Mouse (Mus musculus): ENCODE measurements around the gene Galnt6. TPM values are rescaled to one million over a fixed set of nuclear protein-coding genes. Genes with fewer than 3 reads are reported as not detected.

Galnt6 gene
- polyA plus RNA-seq, 1 experiment from 2014 or later: 0.11 TPM

DNA sequence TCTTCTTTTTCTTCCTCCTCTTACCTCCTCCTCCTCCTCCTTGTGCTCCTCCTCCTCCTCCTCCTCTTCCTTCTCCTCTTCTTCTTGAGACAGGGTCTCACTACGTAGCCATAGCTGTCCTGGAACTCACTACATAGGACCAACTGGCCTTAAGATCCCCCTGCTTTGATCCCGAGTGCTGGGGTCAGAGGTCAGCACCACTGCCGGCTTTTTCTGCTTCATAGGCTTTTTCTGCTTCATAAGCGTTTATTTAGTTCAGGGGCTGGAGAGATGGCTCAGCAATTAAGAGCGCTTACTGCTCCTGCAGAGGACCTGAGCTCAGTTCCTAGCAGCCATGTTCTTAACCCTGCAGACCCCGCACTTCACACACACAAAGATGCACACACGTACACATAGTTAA lies 47.4 kb downstream of the Galnt6 start:
- Histone ChIP-seq H3K9ac (ENCODE audit: low read depth, low read length) (no peak overlapping the region), H3K4me3 (ENCODE audit: low read depth, low read length) (no peak overlapping the region), H3K9me3 (replicated peaks; ENCODE audit: control insufficient read depth, low read length) (no peaks in the 10 kb centered on the region), H3K36me3 (ENCODE audit: control insufficient read depth, insufficient read depth, low read length) (no peaks in the 10 kb centered on the region), H3K4me2 (no peak overlapping the region), H3K27me3 (ENCODE audit: control insufficient read depth, insufficient read depth, low read length) (0 out of 2 replicates have a peak, but pooled peaks cover 4% of the 10 kb centered on the region), H3K27ac (ENCODE audit: low read depth, low read length) (no peak overlapping the region), H3K4me1 (ENCODE audit: control insufficient read depth, insufficient read depth, low read length) (no peaks in the 10 kb centered on the region)
- no peak for ATAC-seq (replicated peaks; ENCODE audit: insufficient number of reproducible peaks, low FRiP score, low TSS enrichment)
- 51% methylated on average over 7 of the region's 7 CpGs for WGBS (ENCODE audit: insufficient replicate concordance)

DNA sequence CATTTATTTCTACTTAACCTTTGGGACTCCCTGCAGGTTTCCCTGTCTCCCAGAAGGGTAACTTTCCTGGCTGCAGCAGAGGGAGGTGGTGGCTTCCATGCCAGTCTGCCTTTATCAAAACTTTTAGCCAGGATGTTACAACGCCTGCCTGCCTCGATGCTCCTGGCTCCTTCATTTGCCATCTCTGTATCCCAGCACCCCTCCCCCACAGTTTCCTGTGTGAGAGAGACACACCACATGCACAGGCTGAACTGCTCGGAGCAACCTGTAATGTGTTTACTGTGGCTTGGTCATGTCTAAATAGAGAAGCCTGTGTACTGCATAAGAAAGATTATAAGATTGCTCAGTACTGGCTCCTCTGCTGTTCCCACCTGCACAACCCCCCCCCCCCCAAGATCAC lies 48.8 kb downstream of the Galnt6 start:
- Histone ChIP-seq H3K27ac (ENCODE audit: low read depth, low read length) (no peak overlapping the region), H3K9ac (ENCODE audit: low read depth, low read length) (no peak overlapping the region), H3K36me3 (ENCODE audit: control insufficient read depth, insufficient read depth, low read length) (no peaks in the 10 kb centered on the region), H3K27me3 (ENCODE audit: control insufficient read depth, insufficient read depth, low read length) (0 out of 2 replicates have a peak, but pooled peaks cover 4% of the 10 kb centered on the region), H3K4me2 (no peak overlapping the region), H3K4me1 (ENCODE audit: control insufficient read depth, insufficient read depth, low read length) (no peaks in the 10 kb centered on the region), H3K9me3 (replicated peaks; ENCODE audit: control insufficient read depth, low read length) (no peaks in the 10 kb centered on the region), H3K4me3 (ENCODE audit: low read depth, low read length) (no peak overlapping the region)
- WGBS (ENCODE audit: insufficient replicate concordance): 46% methylated on average over 3 of the region's 3 CpGs
- ATAC-seq (replicated peaks; ENCODE audit: insufficient number of reproducible peaks, low FRiP score, low TSS enrichment): no peak

DNA sequence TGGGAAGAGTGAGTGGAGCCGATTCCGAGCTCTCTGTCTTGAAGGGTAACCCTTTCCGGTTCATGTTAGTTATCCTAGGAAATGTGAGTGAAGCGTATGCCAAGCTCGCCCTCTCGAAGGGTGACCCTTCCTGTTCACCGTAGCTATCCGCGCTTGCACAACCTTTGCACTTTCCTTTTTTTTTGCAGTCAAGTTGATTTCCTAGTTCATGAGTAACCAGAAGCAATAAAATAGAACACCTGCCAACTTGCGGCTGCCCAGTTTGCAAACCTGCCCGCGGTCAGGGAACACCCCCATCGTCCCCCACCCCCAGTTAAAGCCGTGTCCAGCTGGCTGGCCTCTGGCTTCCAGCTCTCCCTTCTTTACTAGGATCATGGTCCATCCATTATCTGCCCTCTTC lies 50.2 kb downstream of the Galnt6 start:
- WGBS (ENCODE audit: insufficient replicate concordance): 86% methylated on average over 14 of the region's 14 CpGs
- ATAC-seq (replicated peaks; ENCODE audit: insufficient number of reproducible peaks, low FRiP score, low TSS enrichment): no peak
- no peaks in the 10 kb centered on the region for H3K36me3 ChIP-seq (ENCODE audit: control insufficient read depth, insufficient read depth, low read length)
- no peak overlapping the region for H3K27ac ChIP-seq (ENCODE audit: low read depth, low read length)
- H3K9ac ChIP-seq (ENCODE audit: low read depth, low read length): no peak overlapping the region
- H3K9me3 ChIP-seq (replicated peaks; ENCODE audit: control insufficient read depth, low read length): no peaks in the 10 kb centered on the region
- no peaks in the 10 kb centered on the region for H3K27me3 ChIP-seq (ENCODE audit: control insufficient read depth, insufficient read depth, low read length)
- H3K4me3 ChIP-seq (ENCODE audit: low read depth, low read length): no peak overlapping the region
- H3K4me2 ChIP-seq: no peak overlapping the region
- H3K4me1 ChIP-seq (ENCODE audit: control insufficient read depth, insufficient read depth, low read length): peaks cover 10% of the 10 kb centered on the region

DNA sequence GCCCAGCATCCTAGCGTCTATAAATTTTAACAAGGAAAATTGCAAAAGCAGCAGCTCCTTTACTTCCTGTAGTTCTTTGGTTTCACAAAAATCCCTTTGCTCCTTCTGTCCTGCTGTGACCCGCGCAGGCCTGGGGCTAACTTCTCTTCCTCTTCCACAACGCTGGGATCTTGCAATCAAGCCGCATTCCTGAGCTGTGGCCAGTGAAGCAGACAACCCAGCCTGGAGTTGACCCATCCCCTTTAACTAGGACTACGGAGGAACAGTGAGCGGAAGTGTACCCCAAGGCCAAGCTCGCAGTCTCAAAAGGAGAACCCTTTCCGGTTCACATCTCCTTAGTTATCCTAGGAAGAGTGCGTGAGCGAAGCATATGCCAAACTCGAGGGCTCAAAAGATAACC lies 50.6 kb downstream of the Galnt6 start:
- no peak for ATAC-seq (replicated peaks; ENCODE audit: insufficient number of reproducible peaks, low FRiP score, low TSS enrichment)
- Histone ChIP-seq H3K4me2 (no peak overlapping the region), H3K9ac (ENCODE audit: low read depth, low read length) (no peak overlapping the region), H3K9me3 (replicated peaks; ENCODE audit: control insufficient read depth, low read length) (no peaks in the 10 kb centered on the region), H3K36me3 (ENCODE audit: control insufficient read depth, insufficient read depth, low read length) (no peaks in the 10 kb centered on the region), H3K27me3 (ENCODE audit: control insufficient read depth, insufficient read depth, low read length) (no peaks in the 10 kb centered on the region), H3K27ac (ENCODE audit: low read depth, low read length) (no peak overlapping the region), H3K4me3 (ENCODE audit: low read depth, low read length) (no peak overlapping the region), H3K4me1 (ENCODE audit: control insufficient read depth, insufficient read depth, low read length) (peaks cover 15% of the 10 kb centered on the region)
- 77% methylated on average over 12 of the region's 12 CpGs for WGBS (ENCODE audit: insufficient replicate concordance)

DNA sequence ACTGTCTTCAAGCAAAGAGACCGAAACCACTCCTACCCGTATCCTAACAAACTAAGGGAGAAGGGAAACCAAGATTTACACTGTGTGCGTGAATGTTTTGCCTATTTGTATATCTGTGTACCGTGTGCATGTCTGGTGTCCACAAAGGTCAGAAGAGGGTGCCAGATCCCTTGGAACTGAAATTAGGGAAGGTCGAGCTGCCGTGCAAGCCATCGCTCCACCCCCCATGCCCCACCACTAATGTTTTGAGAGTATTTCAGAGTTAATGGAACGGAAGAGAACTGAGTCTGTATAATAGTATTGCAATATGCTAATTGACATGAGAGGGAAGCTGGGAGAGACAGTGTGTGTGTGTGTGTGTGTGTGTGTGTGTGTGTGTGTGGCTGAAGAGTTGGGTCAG lies 51.5 kb downstream of the Galnt6 start:
- H3K4me2 ChIP-seq: no peak overlapping the region
- H3K9me3 ChIP-seq (replicated peaks; ENCODE audit: control insufficient read depth, low read length): no peaks in the 10 kb centered on the region
- no peaks in the 10 kb centered on the region for H3K36me3 ChIP-seq (ENCODE audit: control insufficient read depth, insufficient read depth, low read length)
- H3K4me1 ChIP-seq (ENCODE audit: control insufficient read depth, insufficient read depth, low read length): peaks cover 19% of the 10 kb centered on the region
- H3K9ac ChIP-seq (ENCODE audit: low read depth, low read length): no peak overlapping the region
- no peak overlapping the region for H3K4me3 ChIP-seq (ENCODE audit: low read depth, low read length)
- H3K27me3 ChIP-seq (ENCODE audit: control insufficient read depth, insufficient read depth, low read length): no peaks in the 10 kb centered on the region
- 91% methylated on average over 8 of the region's 8 CpGs for WGBS (ENCODE audit: insufficient replicate concordance)
- H3K27ac ChIP-seq (ENCODE audit: low read depth, low read length): no peak overlapping the region
- no peak for ATAC-seq (replicated peaks; ENCODE audit: insufficient number of reproducible peaks, low FRiP score, low TSS enrichment)

DNA sequence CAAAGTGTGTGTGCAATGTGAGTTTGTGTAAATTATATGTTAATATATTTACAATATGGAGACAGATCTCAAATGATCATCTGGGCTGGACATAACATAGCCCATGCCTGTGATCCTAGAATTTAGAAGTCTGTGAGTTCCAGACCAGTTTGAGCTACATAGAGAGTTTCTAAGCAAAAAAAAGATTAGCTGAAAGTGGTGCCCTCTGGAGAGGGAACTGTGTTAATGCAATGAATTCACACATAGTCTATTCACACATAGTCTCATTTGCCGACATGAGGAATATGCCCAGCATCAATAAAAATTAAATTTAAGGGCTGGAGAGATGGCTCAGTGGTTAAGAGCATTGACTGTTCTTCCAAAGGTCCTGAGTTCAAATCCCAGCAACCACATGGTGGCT lies 52.7 kb downstream of the Galnt6 start:
- Histone ChIP-seq H3K4me3 (ENCODE audit: low read depth, low read length) (no peak overlapping the region), H3K4me1 (ENCODE audit: control insufficient read depth, insufficient read depth, low read length) (peaks cover 19% of the 10 kb centered on the region), H3K27me3 (ENCODE audit: control insufficient read depth, insufficient read depth, low read length) (no peaks in the 10 kb centered on the region), H3K9me3 (replicated peaks; ENCODE audit: control insufficient read depth, low read length) (no peaks in the 10 kb centered on the region), H3K36me3 (ENCODE audit: control insufficient read depth, insufficient read depth, low read length) (no peaks in the 10 kb centered on the region), H3K9ac (ENCODE audit: low read depth, low read length) (no peak overlapping the region), H3K4me2 (no peak overlapping the region), H3K27ac (ENCODE audit: low read depth, low read length) (no peak overlapping the region)
- ATAC-seq (replicated peaks; ENCODE audit: insufficient number of reproducible peaks, low FRiP score, low TSS enrichment): no peak
- 92% methylated on average over 1 of the region's 1 CpGs for WGBS (ENCODE audit: insufficient replicate concordance)

DNA sequence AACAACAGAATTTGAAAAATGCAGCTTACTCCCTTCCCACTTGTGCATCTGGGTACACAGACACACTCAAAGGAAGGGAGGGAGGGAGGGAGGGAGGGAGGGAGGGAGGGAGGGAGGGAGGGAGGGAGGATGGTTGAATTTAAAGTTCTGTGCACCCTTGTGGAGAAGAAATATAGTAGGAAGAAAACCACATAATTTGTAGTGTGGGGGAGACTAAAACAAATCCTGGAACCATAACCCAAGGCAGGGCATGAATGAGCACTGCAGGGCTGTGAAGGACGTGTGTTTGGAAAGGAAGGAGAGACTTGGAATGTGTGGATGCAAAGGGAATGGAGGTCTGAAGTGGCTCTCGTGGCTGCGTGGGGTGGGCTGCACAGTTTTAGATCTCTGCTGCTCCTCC lies 53.7 kb downstream of the Galnt6 start:
- H3K27me3 ChIP-seq (ENCODE audit: control insufficient read depth, insufficient read depth, low read length): no peaks in the 10 kb centered on the region
- no peak for ATAC-seq (replicated peaks; ENCODE audit: insufficient number of reproducible peaks, low FRiP score, low TSS enrichment)
- no peak overlapping the region for H3K4me2 ChIP-seq
- H3K4me3 ChIP-seq (ENCODE audit: low read depth, low read length): no peak overlapping the region
- no peaks in the 10 kb centered on the region for H3K36me3 ChIP-seq (ENCODE audit: control insufficient read depth, insufficient read depth, low read length)
- H3K9ac ChIP-seq (ENCODE audit: low read depth, low read length): no peak overlapping the region
- H3K9me3 ChIP-seq (replicated peaks; ENCODE audit: control insufficient read depth, low read length): no peaks in the 10 kb centered on the region
- H3K27ac ChIP-seq (ENCODE audit: low read depth, low read length): no peak overlapping the region
- peaks cover 19% of the 10 kb centered on the region for H3K4me1 ChIP-seq (ENCODE audit: control insufficient read depth, insufficient read depth, low read length)
- 46% methylated on average over 3 of the region's 3 CpGs for WGBS (ENCODE audit: insufficient replicate concordance)

DNA sequence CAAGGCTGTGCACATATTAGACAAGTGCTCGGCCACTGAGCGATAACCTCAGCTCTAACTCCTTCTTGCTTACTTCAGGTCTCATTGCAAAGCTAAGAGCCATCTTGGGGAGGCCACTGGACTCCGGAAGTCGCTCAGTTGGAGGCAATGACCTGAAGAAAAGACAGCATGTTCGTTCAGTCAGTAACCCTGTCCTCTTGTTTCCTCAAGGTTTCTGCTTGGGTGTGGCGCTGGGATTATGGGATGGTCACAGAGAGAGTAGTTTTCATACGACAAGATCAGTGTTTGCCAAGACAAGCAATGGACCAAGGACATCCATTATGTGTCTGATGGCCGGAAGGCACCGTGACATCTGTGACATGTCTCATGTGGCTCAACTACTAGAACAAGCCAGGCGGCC lies 54.6 kb downstream of the Galnt6 start:
- peak overlapping the region; percentile 64; the same call in 1 of the 2 replicates for H3K27ac ChIP-seq (ENCODE audit: low read depth, low read length)
- H3K9me3 ChIP-seq (replicated peaks; ENCODE audit: control insufficient read depth, low read length): no peaks in the 10 kb centered on the region
- no peaks in the 10 kb centered on the region for H3K27me3 ChIP-seq (ENCODE audit: control insufficient read depth, insufficient read depth, low read length)
- H3K36me3 ChIP-seq (ENCODE audit: control insufficient read depth, insufficient read depth, low read length): no peaks in the 10 kb centered on the region
- 79% methylated on average over 10 of the region's 10 CpGs for WGBS (ENCODE audit: insufficient replicate concordance)
- peaks cover 19% of the 10 kb centered on the region for H3K4me1 ChIP-seq (ENCODE audit: control insufficient read depth, insufficient read depth, low read length)
- H3K4me2 ChIP-seq: no peak overlapping the region
- H3K9ac ChIP-seq (ENCODE audit: low read depth, low read length): no peak overlapping the region
- ATAC-seq (replicated peaks; ENCODE audit: insufficient number of reproducible peaks, low FRiP score, low TSS enrichment): no peak
- no peak overlapping the region for H3K4me3 ChIP-seq (ENCODE audit: low read depth, low read length)

DNA sequence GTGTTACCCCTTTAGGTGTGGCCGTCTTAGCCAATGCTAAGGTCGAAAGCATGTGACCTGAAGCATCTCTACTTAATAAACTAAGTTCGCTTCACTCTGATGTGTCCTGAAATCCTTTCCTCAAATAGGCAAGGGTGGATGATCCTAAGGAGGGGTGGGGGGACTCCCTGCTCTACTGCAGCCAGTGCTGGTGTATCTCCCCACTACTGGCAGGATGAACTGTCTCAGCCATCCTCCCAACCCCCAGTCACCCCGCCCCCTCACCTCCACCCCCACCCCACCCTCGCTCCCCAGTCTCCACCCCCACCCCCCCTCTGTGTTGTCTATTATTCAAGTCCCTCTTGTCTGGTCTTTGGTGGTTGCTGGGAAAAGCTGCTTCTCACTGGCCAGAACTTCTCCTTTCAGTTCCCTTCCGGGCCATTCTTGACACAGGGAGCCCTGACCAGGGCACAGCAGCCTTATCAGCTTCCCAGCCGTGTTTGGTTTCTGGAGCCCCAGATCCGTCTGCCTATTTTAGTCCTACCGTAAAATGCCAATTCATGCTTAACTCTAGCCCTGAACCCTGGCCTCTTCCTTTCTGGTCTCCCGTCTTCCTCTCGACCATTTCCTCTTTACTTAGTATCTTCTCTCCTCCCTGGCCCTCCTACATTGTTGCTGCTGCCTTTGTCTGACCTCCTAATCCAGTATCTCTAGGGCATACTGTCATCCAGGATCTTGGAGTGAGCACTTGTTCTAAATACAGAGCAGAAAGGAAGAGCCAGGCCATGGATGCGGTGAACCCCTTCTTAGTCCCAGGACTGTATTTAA lies 55.4 kb downstream of the Galnt6 start:
- H3K4me1 ChIP-seq (ENCODE audit: control insufficient read depth, insufficient read depth, low read length): peaks cover 19% of the 10 kb centered on the region
- H3K27ac ChIP-seq (ENCODE audit: low read depth, low read length): peak overlapping the region; percentile 64
- H3K36me3 ChIP-seq (ENCODE audit: control insufficient read depth, insufficient read depth, low read length): no peaks in the 10 kb centered on the region
- ATAC-seq (replicated peaks; ENCODE audit: insufficient number of reproducible peaks, low FRiP score, low TSS enrichment): no peak; the same call in 1 of the 2 replicates
- H3K9ac ChIP-seq (ENCODE audit: low read depth, low read length): 0 out of 2 replicates have a peak overlapping the region, but pooled peaks have one; percentile 43
- no peaks in the 10 kb centered on the region for H3K27me3 ChIP-seq (ENCODE audit: control insufficient read depth, insufficient read depth, low read length)
- no peaks in the 10 kb centered on the region for H3K9me3 ChIP-seq (replicated peaks; ENCODE audit: control insufficient read depth, low read length)
- 23% methylated on average over 12 of the region's 12 CpGs for WGBS (ENCODE audit: insufficient replicate concordance)
- no peak overlapping the region for H3K4me3 ChIP-seq (ENCODE audit: low read depth, low read length)
- peak overlapping the region; percentile 32 for H3K4me2 ChIP-seq

Measured in heart, embryonic 11.5 days (tissue).